Comparison of ENCODE assay signal across 8 mouse cellular contexts in genomic region chr17:25727265-25728008, GRCm38 (mm10). TPM values are rescaled to one million over a fixed set of nuclear protein-coding genes. Genes with fewer than 3 reads are reported as not detected.
DNase-seq lines count a peak whose midpoint lies in the region; ATAC-seq and TF ChIP-seq lines count a peak whose summit lies in the region.

Chtf18 (minus strand) TSS chr17:25727419.
Rpusd1 (plus strand) TSS chr17:25727670.

- peaks cover 4 to 24% of the 10 kb centered on the region in 2 experiments; a peak in 2 of 4 replicates for H3K4me1 ChIP-seq in ES-E14 (ENCODE audit: control insufficient read depth in 2 of 2, insufficient read depth in 2 of 2, low read length in 2 of 2, poor library complexity in 1 of 2)
- H3K4me1 ChIP-seq in forebrain, embryonic 15.5 days = peaks cover 24% of the 10 kb centered on the region
- H3K4me1 ChIP-seq in lung, adult 2 months (ENCODE audit: control insufficient read depth, insufficient read depth, low read length) = peaks cover 9% of the 10 kb centered on the region

- peak; percentile 100 for DNase-seq in ES-E14 (ENCODE audit: low read depth, low spot score)
- DNase-seq in cerebellum, adult 11-12 months = peak; percentile 100
- peak; percentile 100 for DNase-seq in heart, postnatal 25 days (ENCODE audit: low spot score)
- peak; percentile 99 to 100 for DNase-seq in layer of hippocampus, adult 18-20 months (ENCODE audit: low spot score in 2 of 2)
- DNase-seq in lung, adult 2 months = peak; percentile 98
- DNase-seq in thymus, adult 18-20 months = peak; percentile 96 to 99

- peaks cover 27% of the 10 kb centered on the region for H3K36me3 ChIP-seq in ES-E14 (ENCODE audit: control insufficient read depth, insufficient read depth, low read length, poor library complexity, severe bottlenecking)
- H3K36me3 ChIP-seq in forebrain, embryonic 15.5 days = no peaks in the 10 kb centered on the region

- 0 out of 2 replicates have a peak within 1 kb of the TSS, but pooled peaks have one; percentile 30 for H3K27ac ChIP-seq in ES-E14 (ENCODE audit: insufficient read depth, low read depth, low read length, poor library complexity, severe bottlenecking)
- no peak within 1 kb of the TSS for H3K27ac ChIP-seq in forebrain, embryonic 15.5 days (replicated peaks)

- in situ Hi-C loops in ES-E14 (cut with MboI; ENCODE audit: low sequenced_read_pairs in 2 of 2, unreplicated experiment in 2 of 2) = no loop called here

- peak; percentile 88; the same call in 1 of the 2 replicates for TF ChIP-seq POLR2A in lung, adult 2 months (IDR thresholded peaks at IDR 0.05; ENCODE audit: borderline replicate concordance, extremely low read depth, low read depth, low read length)

- intact Hi-C loops in heart, postnatal 25 days (cut with DNase I) = no loop called here

- WGBS in forebrain, embryonic 15.5 days = under 1% methylated on average over 37 of the region's 37 CpGs
- WGBS in lung, adult 2 months = under 1% methylated on average over 37 of the region's 37 CpGs

- peak; percentile 98 for ATAC-seq in forebrain, embryonic 15.5 days (replicated peaks)
- ATAC-seq in neutrophil, adult 5-6 weeks (ENCODE audit: extremely low read depth, insufficient number of reproducible peaks, low FRiP score, poor library complexity, severe bottlenecking) = peak; percentile 86

- H3K27me3 ChIP-seq in forebrain, embryonic 15.5 days = no peaks in the 10 kb centered on the region

- no peaks in the 10 kb centered on the region for H3K9me3 ChIP-seq in ES-E14 (ENCODE audit: control insufficient read depth, insufficient read depth, low read depth, low read length)
- H3K9me3 ChIP-seq in forebrain, embryonic 15.5 days = no peaks in the 10 kb centered on the region

- peak within 1 kb of the TSS; percentile 84 to 98 for H3K4me3 ChIP-seq in ES-E14 (ENCODE audit: insufficient read depth in 1 of 2, low read depth in 1 of 2, low read length in 2 of 2, poor library complexity in 1 of 2, severe bottlenecking in 1 of 2)
- peak within 1 kb of the TSS; percentile 51 for H3K4me3 ChIP-seq in forebrain, embryonic 15.5 days
- peak within 1 kb of the TSS; percentile 83 for H3K4me3 ChIP-seq in lung, adult 2 months (replicated peaks; ENCODE audit: extremely low read depth, low read depth, low read length)

- peak within 1 kb of the TSS; percentile 93 for H3K9ac ChIP-seq in ES-E14 (ENCODE audit: insufficient read depth, low read depth, low read length, poor library complexity, severe bottlenecking)
- peak within 1 kb of the TSS; percentile 58 for H3K9ac ChIP-seq in forebrain, embryonic 15.5 days (replicated peaks)

- peak within 1 kb of the TSS; percentile 65 for H3K4me2 ChIP-seq in forebrain, embryonic 15.5 days (replicated peaks)

- TF ChIP-seq CTCF in lung, adult 2 months (IDR thresholded peaks at IDR 0.05; ENCODE audit: insufficient read depth, low read length) = no peak

TF ChIP-seq in ES-E14, 5 proteins besides CTCF, POLR2A, EP300 and RAD21:
- TF ChIP-seq ZC3H11A (IDR thresholded peaks at IDR 0.05; ENCODE audit: borderline replicate concordance, low read depth, low read length) = no peak
- TF ChIP-seq HCFC1 (IDR thresholded peaks at IDR 0.05; ENCODE audit: borderline replicate concordance, insufficient read depth, low read length) = no peak
- no peak for TF ChIP-seq ZNF384 (IDR thresholded peaks at IDR 0.05; ENCODE audit: low read depth, low read length)

RNA-seq across cellular contexts. Expression of gene Chtf18, which starts in this region (rescaled TPM):
- 102 and 151 TPM in 2 replicates for total RNA-seq in ES-E14 (2012; rRNA removed)
- polyA plus RNA-seq in forebrain, embryonic 15.5 days (2015; fragmentation: Nextera tagmentation; extraction: Ambion mirVana) = 14.5 and 14.8 TPM in 2 replicates
- total RNA-seq in heart, postnatal 25 days (2021) = 1 to 10 TPM; 1.6 to 1.9 TPM
- 1 to 10 TPM; 1.5 to 1.8 TPM for total RNA-seq in layer of hippocampus, adult 18-20 months (2021)
- polyA plus RNA-seq in lung, adult 2 months (2012; rRNA removed) = 3.0 and 4.2 TPM in 2 replicates
- total RNA-seq in neutrophil, adult 5-6 weeks (2017) = 1.5 and 2.3 TPM in 2 replicates

RNA-seq across cellular contexts. Expression of gene Rpusd1, which starts in this region (rescaled TPM):
- 7.6 and 8.7 TPM in 2 replicates for total RNA-seq in ES-E14 (2012; rRNA removed)
- 24.2 and 26.3 TPM in 2 replicates for polyA plus RNA-seq in forebrain, embryonic 15.5 days (2015; fragmentation: Nextera tagmentation; extraction: Ambion mirVana)
- 1 to 10 TPM; 5.3 to 5.6 TPM for total RNA-seq in heart, postnatal 25 days (2021)
- 10 to 100 TPM; 63.5 to 64.1 TPM for total RNA-seq in layer of hippocampus, adult 18-20 months (2021)
- 40.1 and 45.0 TPM in 2 replicates for polyA plus RNA-seq in lung, adult 2 months (2012; rRNA removed)
- total RNA-seq in neutrophil, adult 5-6 weeks (2017) = 1.7 and 2.2 TPM in 2 replicates

Comparison
In these comparisons a context has a peak if more than half of its experiments do, and no peak if none do; other contexts are left out.
1. RNA of gene Chtf18 (total RNA-seq): 102 to 151 TPM in ES-E14; 1.6 to 1.9 TPM in heart, postnatal 25 days, 1.5 to 1.8 TPM in layer of hippocampus, adult 18-20 months and 1.5 to 2.3 TPM in neutrophil, adult 5-6 weeks; every median in the first group is over 10 times any median in the second.
2. Peak in every context shown above with its lines, with median percentiles within 50 percentile points of each other: DNase-seq and H3K4me3 ChIP-seq.